Mouse (Mus musculus) embryo, embryonic 10.5 days (tissue): ENCODE measurements around the gene Rfx7.

Experiments
- DNase-seq: peaks from one replicate; pipeline ENCODE4 v3.0.0-alpha.2; 2015; ENCODE audit warnings: low spot score

The Rfx7 gene

GRCm38 (mm10) chr9:72531996-72532380, at the start of gene Rfx7:
Gene Rfx7 (plus strand): TSS chr9:72532240.
- DNase-seq: peak; percentile 75

- DNase-seq: no peak
These were observed 43.5 kb upstream of the Rfx7 start for GRCm38 (mm10) chr9:72488523-72488922.

- no peak for DNase-seq
These were observed 42.9 kb upstream of the Rfx7 start for GRCm38 (mm10) chr9:72489131-72489530.

DNA sequence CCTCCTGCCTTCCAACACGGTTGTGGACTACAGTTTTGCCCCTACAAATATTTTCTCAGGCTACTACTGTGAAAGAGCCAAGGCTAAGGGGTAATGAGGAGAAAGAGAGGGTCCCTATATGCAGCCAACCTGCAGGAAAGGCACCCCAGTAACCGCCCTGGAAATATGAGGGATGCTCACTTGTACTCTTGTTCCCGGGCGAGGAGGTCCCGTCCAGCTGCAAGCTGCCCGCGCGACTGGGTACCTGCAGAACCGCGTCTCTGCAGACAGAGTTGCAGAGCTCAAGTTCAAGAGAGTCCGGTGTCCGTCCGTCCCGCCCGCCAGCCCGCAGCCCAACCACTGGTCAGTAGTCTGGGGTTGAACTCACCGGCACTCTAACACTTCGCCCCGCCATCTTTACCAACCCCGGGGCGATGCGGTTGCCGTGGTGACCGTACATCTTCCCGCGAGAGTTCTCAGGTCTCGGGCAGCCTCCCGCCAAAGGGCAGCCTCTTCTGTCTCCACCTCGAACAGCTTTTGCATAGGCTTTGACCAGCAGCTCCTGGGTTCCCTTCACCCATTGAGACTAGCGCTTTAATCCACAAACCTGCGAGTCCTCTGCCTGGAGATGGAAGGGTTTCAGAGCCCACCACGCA, 40.4 kb upstream of the Rfx7 start:
- DNase-seq: peak; percentile 96

DNA sequence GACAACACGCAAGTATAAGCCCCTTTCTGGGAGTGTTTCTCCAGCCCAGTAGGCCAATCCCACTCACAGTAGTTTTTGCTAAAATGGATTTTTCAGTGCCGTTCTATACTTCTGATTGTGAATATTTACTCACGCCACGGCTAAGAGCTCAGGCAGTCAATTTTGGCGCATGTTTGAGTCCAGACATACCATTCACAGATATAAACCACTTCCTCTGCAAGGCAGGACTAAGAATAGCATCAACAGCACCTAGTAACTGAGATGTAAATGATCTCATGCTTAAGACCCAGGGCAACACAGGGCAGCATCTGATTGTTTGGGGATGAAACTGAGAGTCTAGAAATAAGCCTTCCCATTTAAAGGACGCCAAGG, 39.9 kb upstream of the Rfx7 start, which contains the start of gene Tex9:
Gene Tex9, minus strand, starts transcription at position 19 of the 372 bp plus-strand sequence.
- no peak for DNase-seq

- no peak for DNase-seq
These were observed 38.6 kb upstream of the Rfx7 start for GRCm38 (mm10) chr9:72493465-72493864.

DNA sequence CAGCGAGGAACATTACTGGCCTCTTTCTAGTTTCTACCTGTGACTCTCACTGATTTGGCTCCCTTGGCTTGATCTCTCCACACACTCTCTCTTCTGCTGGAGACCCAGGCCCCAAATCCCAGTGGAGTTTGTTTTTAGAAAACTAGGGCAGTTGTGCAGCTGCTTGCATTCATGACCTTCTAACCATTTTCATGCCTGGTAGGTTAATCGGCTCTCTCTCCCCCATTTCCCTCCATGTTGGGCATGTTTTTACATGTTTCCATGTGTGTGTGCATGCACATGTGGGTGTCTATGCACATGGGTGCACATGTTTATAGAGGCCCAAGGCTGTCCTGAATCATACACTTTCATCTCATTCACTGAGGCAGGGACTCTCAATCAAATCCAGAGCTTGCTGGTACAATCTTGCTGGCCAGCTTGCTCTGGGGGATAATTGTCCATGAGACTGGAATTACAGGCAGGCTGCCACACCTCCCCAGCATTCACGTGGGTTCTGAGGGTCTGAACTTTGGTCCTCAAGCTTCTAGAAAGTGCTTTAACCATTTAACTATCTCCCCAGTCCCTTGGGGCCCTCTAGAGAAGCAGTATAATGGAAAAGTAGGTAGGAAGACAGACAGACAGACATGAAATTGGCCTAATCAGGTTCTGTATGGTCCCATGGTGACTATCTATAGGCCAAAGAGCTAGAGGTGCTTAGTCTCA, 37.9 kb upstream of the Rfx7 start:
- no peak for DNase-seq

DNA sequence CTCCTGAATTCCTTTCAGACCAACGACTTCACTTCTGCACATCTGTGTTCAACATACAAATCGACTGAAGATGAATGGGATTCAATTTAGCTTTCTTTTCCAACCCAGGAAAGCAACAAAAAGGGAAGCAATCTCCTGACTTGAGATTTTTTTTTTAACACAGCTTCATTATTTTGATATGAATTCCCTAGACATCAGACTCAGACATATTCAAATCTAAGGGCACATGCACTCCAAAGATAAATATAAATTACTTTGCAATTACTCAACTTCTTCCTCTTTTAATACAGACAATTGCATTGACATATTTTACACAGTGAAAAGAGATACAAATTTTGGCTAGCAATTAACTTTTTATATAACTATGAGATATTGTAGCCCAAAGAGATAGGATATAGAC, 35.3 kb upstream of the Rfx7 start:
- no peak for DNase-seq

GRCm38 (mm10) chr9:72497171-72497570, 34.9 kb upstream of the Rfx7 start:
- no peak for DNase-seq

GRCm38 (mm10) chr9:72512229-72512981, 19.6 kb upstream of the Rfx7 start:
- DNase-seq: no peak

DNA sequence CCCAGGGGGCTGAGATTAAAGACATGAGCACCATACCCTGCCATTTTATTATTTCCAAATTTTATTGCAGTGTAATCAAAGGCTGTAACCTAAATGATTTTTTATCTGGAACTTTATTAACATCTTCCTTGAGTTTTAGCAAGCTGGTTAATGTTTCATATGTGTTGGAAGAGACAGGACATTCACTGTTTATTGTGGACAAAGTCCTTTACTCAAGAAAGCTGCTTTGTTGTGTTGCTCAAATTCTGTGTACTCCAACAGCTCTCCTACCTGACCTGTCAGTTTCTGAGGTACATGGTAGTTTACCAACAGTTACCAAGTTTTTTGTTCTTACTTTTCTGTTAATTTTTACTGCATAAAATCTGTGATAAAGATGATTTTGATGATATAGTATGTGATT, 16.7 kb upstream of the Rfx7 start:
- no peak for DNase-seq

- DNase-seq: no peak
These were observed 12.8 kb upstream of the Rfx7 start for GRCm38 (mm10) chr9:72519246-72519645.

DNA sequence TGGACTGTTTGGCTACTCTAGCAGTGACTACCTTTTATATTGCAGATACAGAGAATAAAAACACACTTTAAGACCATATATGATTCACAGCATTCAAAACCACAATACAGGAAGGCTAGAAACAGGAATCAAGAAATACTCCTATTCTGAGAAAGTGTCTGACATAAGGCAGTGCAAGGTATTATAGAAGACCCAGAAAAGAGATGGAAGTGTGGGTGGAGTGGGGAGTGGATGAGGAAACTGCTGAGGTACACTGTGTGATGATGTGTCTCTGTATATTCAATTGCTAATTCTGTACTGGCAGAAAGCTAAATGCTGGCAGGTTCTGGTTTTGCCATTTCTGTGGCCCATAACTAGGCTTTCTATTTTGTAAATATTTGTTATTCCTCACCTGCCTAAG, 11.2 kb upstream of the Rfx7 start:
- DNase-seq: no peak

GRCm38 (mm10) chr9:72526091-72526490, 5.9 kb upstream of the Rfx7 start:
- no peak for DNase-seq

- DNase-seq: peak; percentile 99
These were observed 1.8 kb upstream of the Rfx7 start for GRCm38 (mm10) chr9:72530237-72530636.

- peak; percentile 59 for DNase-seq
These were observed 1.2 kb upstream of the Rfx7 start for GRCm38 (mm10) chr9:72530824-72531223.

DNA sequence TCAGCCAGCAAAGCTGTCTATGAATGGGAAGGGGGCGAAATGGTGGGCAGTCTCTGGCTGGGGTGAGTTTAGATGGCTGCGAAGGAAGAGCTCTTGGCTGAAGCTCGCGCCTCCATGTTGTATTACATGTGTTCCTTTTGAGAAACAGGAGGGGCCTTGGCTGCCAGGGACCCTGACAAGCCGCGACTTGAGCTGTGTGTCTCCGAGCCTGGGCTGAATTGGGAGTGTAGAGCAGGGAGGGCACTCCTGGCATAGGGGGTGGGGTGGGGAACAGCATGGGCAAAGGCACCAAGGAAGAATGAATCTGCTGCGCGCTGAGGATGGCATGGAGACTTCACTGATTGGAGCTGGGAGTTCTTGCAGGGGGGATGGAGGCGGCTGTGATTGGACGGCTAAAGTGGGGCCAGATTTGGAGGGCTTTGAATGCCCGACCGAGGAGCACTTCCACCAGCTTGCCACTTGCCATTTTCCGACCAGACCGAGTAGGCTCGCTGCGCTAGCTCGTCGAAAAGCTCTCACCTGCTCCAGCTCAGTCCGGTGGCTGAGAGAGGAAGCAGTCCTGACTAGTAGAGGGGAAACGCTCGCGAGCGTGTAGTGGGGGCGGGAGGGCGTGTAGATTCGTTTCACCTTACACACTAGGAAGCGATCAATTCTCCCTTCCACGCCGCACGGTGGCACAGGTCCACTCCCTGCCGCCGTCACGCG, 597 bp upstream of the Rfx7 start:
- peak; percentile 94 for DNase-seq

GRCm38 (mm10) chr9:72532381-72533088, 495 bp downstream of the Rfx7 start:
- DNase-seq: peak; percentile 82

- DNase-seq: no peak
These were observed 1.0 kb downstream of the Rfx7 start for GRCm38 (mm10) chr9:72533089-72533415.

GRCm38 (mm10) chr9:72534985-72535384, 2.9 kb downstream of the Rfx7 start:
- no peak for DNase-seq

- no peak for DNase-seq
These were observed 3.4 kb downstream of the Rfx7 start for GRCm38 (mm10) chr9:72535394-72535793.

- DNase-seq: peak; percentile 13
These were observed 5.0 kb downstream of the Rfx7 start for GRCm38 (mm10) chr9:72537086-72537485.
